Mouse (Mus musculus) heart, embryonic 10.5 days (tissue): ENCODE data around the gene Zfp341. TPM values are rescaled to one million over a fixed set of nuclear protein-coding genes. Genes with fewer than 3 reads are reported as not detected.

Experiments used
- DNase-seq: peaks from one replicate; pipeline ENCODE4 v3.0.0-alpha.2; 2017; ENCODE audit warnings: low spot score
- H3K27ac ChIP-seq: fragments of 300-500 bp; sonication (generic); 2 replicates; pipeline ENCODE4 v1.5.1; 2016; ENCODE audit warnings: mild to moderate bottlenecking
- H3K27me3 ChIP-seq: fragments of 300-500 bp; sonication (generic); 2 replicates; pipeline ENCODE4 v1.6.1; 2016; ENCODE audit warnings: mild to moderate bottlenecking; ENCODE audit not compliant: poor library complexity, insufficient read depth, severe bottlenecking
- H3K36me3 ChIP-seq: fragments of 300-500 bp; sonication (generic); 2 replicates; pipeline ENCODE4 v1.6.1; 2016; ENCODE audit warnings: mild to moderate bottlenecking, moderate library complexity
- H3K4me1 ChIP-seq: fragments of 300-500 bp; sonication (generic); 2 replicates; pipeline ENCODE4 v1.6.1; 2016; ENCODE audit warnings: mild to moderate bottlenecking
- H3K4me3 ChIP-seq: fragments of 300-500 bp; sonication (generic); 2 replicates; pipeline ENCODE4 v1.5.1; 2016; ENCODE audit warnings: mild to moderate bottlenecking, moderate library complexity
- H3K9me3 ChIP-seq: fragments of 300-500 bp; sonication (generic); 2 replicates; pipeline ENCODE4 v1.6.1; 2016; ENCODE audit warnings: mild to moderate bottlenecking, moderate library complexity
- WGBS: fragments of 180-500 bp; shearing (Covaris S2); methylation state at CpG from one replicate; pipeline ENCODE4 v1.1.7; 2016; 5-methylcytosine and 5-hydroxymethylcytosine counted together
- polyA plus RNA-seq: library from polyadenylated mRNA; unstranded; fragments of >200 nt; fragmentation: Nextera tagmentation; extraction: Ambion mirVana; gene quantifications from 2 replicates; pipeline ENCODE4 v1.2.1, GENCODE M21; 2016

Zfp341 gene
- polyA plus RNA-seq, 1 experiment from 2014 or later = 0.95 TPM

GRCm38 (mm10) chr2:154648086-154648485, 35.0 kb downstream of the Zfp341 start:
- no peaks in the 10 kb centered on the region for H3K9me3 ChIP-seq
- no peak overlapping the region for H3K27ac ChIP-seq
- peaks cover 20% of the 10 kb centered on the region for H3K36me3 ChIP-seq
- H3K4me3 ChIP-seq = no peak overlapping the region
- no peaks in the 10 kb centered on the region for H3K27me3 ChIP-seq
- H3K4me1 ChIP-seq = no peaks in the 10 kb centered on the region
- 25% methylated on average over 3 of the region's 3 CpGs for WGBS
- DNase-seq = no peak

GRCm38 (mm10) chr2:154650404-154650803, 37.3 kb downstream of the Zfp341 start:
- H3K4me3 ChIP-seq = no peak overlapping the region
- H3K9me3 ChIP-seq = no peaks in the 10 kb centered on the region
- H3K36me3 ChIP-seq = peaks cover 5% of the 10 kb centered on the region
- H3K27me3 ChIP-seq = no peaks in the 10 kb centered on the region
- H3K4me1 ChIP-seq = no peaks in the 10 kb centered on the region
- no peak for DNase-seq
- 79% methylated on average over 3 of the region's 3 CpGs for WGBS
- no peak overlapping the region for H3K27ac ChIP-seq

GRCm38 (mm10) chr2:154651363-154651762, 38.3 kb downstream of the Zfp341 start, which contains the start of gene Chmp4b:
Gene Chmp4b, plus strand, starts transcription at chr2:154651705.
- Histone ChIP-seq H3K4me3 (no peak within 1 kb of the TSS), H3K36me3 (no peaks in the 10 kb centered on the region), H3K4me1 (0 out of 2 replicates have a peak, but pooled peaks cover 5% of the 10 kb centered on the region), H3K27me3 (no peaks in the 10 kb centered on the region), H3K9me3 (no peaks in the 10 kb centered on the region), H3K27ac (no peak within 1 kb of the TSS)
- 46% methylated on average over 8 of the region's 8 CpGs for WGBS
- no peak for DNase-seq

- Histone ChIP-seq H3K4me1 (peaks cover 27% of the 10 kb centered on the region), H3K27me3 (no peaks in the 10 kb centered on the region)
- 91% methylated on average over 12 of the region's 12 CpGs for WGBS
Observed at GRCm38 (mm10) chr2:154654976-154655375, 41.9 kb downstream of the Zfp341 start.

DNA sequence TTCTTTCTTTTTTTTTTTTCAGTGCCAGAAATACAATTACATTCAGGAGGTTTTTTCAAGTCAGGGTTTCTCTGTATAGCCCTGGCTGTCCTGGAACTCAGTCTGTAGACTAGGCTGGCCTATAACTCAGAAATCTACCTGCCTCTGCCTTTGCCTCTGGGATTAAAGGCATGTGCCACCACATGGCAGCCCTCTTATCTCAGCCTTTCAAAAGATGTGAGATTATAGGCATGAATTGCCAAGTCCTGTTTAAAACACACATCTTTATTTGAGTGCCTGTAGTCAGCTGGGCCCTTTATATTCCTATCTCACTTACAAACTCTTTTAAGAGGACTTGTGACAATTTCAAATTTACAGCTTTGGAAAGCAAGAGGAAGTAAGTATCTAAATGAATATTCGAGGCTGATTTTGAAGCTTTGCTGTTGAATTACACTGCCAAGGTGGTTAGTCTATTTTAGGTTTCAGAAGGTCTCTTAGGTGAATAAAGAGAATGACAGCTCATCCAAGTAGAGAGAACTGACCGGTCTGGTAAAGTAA, 42.8 kb downstream of the Zfp341 start:
- Histone ChIP-seq H3K4me1 (peaks cover 33% of the 10 kb centered on the region), H3K4me3 (peak overlapping the region; percentile 98), H3K36me3 (peaks cover 9% of the 10 kb centered on the region), H3K27me3 (no peaks in the 10 kb centered on the region), H3K9me3 (no peaks in the 10 kb centered on the region), H3K27ac (peak overlapping the region; percentile 95)
- DNase-seq = no peak
- WGBS = 84% methylated on average over 2 of the region's 2 CpGs

More at GRCm38 (mm10) chr2:154654976-154655375, 41.9 kb downstream of the Zfp341 start:
- no peak for DNase-seq
- Histone ChIP-seq H3K36me3 (no peaks in the 10 kb centered on the region), H3K4me3 (no peak overlapping the region), H3K27ac (no peak overlapping the region), H3K9me3 (no peaks in the 10 kb centered on the region)

DNA sequence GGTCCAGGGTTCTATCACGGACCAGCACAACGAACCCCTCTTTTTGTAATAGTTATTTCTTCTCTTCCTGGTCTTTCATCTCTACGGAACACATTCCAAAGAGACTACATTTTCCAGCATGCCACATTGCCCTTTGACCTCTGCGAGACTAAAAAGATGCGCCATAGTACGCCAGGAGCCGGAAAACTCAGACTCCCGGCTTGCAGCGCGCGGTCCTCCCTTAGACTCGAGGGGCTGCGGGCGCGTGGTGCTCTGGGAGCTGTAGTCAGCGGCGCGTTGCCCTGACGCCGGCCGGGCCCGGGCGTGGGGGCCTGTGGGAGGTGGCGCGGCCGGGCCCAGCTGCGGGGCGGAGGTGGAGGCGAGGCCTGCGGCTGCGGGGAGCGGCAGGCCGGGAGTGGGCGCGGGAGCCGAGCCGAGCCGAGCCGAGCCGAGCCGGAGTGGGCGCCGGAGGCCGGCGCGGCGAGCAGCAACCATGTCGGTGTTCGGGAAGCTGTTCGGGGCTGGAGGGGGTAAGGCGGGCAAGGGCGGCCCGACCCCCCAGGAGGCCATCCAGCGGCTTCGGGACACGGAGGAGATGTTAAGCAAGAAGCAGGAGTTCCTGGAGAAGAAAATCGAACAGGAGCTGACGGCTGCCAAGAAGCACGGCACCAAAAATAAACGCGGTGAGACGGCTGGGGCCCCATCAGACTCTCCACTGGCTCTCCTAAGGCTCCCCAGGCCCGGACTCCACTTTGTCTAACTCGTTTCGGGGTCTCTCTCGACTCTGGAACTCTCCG, 43.8 kb downstream of the Zfp341 start:
- no peaks in the 10 kb centered on the region for H3K9me3 ChIP-seq
- H3K27me3 ChIP-seq = no peaks in the 10 kb centered on the region
- H3K36me3 ChIP-seq = peaks cover 18% of the 10 kb centered on the region
- H3K27ac ChIP-seq = peak overlapping the region; percentile 95
- H3K4me3 ChIP-seq = peak overlapping the region; percentile 98
- under 1% methylated on average over 66 of the region's 67 CpGs for WGBS
- DNase-seq = peak; percentile 99
- H3K4me1 ChIP-seq = peaks cover 33% of the 10 kb centered on the region

DNA sequence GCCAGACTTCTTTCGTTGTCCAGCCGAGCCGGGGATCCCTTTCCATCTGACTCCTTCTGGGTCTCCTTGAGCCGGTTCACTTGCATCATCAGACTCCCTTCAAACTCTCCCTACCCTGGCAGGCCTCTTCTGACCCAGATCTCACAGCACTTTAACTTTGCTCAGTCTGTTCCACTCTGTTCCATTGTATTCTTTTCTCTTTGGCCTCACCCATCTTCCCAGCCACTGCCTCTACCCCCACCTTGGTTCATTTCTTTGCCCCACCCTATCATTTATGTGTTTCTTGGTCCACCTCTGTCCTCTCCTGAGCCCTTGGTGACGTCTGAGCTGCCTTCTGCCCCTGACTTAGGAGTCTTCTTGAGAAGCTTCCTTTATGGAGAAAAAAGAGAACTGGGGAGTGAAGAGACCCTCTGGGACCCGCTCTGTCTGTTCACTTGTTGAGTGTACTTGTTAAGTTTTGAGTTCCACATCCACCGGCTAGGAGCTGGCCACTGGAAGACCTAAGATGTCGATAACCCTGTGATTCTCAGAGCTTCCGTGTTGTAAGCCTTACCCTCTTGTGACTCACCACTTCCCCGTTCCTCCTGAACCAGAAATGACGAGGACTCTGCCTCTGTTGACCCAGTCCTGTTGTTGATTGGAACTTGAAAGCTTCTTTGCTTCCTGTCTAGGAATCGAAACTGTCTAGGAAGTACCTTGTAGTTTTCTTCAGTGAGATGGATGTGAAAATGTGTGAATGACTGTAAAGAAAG, 44.6 kb downstream of the Zfp341 start:
- WGBS = 11% methylated on average over 12 of the region's 12 CpGs
- H3K4me1 ChIP-seq = peaks cover 33% of the 10 kb centered on the region
- DNase-seq = no peak
- no peaks in the 10 kb centered on the region for H3K9me3 ChIP-seq
- H3K27ac ChIP-seq = peak overlapping the region; percentile 95
- H3K4me3 ChIP-seq = peak overlapping the region; percentile 98
- H3K36me3 ChIP-seq = peaks cover 22% of the 10 kb centered on the region
- H3K27me3 ChIP-seq = no peaks in the 10 kb centered on the region

DNA sequence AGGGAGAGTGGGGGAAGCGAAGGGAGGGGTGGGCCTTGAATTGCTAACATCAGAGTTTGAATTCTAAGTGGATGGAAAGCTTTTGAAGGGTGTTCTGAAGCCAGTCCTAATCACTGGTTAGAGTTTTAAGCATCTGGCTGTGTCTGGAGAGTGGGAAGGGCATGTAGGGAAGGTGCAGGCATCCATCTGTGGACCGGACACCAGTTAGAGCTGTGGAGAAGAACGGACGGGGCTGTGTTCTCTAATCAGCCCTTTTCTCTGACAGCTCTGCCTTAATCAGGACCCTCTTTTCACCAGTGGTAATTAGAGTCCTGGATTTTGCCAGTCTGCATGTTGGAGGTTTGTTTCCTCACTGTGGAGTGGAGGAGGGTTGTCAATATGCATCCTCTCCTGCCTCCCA, 46.0 kb downstream of the Zfp341 start:
- no peaks in the 10 kb centered on the region for H3K27me3 ChIP-seq
- H3K9me3 ChIP-seq = no peaks in the 10 kb centered on the region
- WGBS = 63% methylated on average over 4 of the region's 4 CpGs
- H3K4me1 ChIP-seq = peaks cover 33% of the 10 kb centered on the region
- H3K4me3 ChIP-seq = peak overlapping the region; percentile 25; the same call in 1 of the 2 replicates
- H3K36me3 ChIP-seq = peaks cover 32% of the 10 kb centered on the region
- DNase-seq = no peak
- H3K27ac ChIP-seq = no peak overlapping the region

DNA sequence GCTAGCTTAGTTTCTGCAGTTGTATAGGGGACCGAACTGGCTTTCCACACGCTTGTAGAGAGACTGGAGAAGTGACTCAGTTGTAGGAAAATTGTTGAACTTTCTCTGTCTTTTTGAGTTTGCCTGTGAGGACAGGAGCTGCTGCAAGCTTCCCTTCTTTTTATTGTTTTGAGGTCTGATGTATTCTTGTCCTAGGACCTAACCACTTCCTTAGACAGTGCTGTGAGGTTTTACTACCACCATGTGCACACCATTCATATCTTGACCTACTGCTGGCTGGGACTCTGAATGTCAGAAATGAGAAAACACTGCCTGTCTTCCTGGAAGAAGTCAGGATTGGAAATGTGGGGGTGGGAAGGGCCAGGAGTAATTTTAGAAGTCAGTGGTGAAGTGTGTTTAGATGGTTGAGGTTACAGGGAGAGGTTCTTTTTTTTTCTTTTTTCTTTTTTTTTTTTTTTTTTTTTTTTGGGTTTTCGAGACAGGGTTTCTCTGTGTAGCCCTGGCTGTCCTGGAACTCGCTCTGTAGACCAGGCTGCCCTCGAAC, 46.5 kb downstream of the Zfp341 start:
- Histone ChIP-seq H3K9me3 (no peaks in the 10 kb centered on the region), H3K36me3 (peaks cover 32% of the 10 kb centered on the region), H3K4me1 (peaks cover 33% of the 10 kb centered on the region), H3K27me3 (no peaks in the 10 kb centered on the region), H3K4me3 (peak overlapping the region; percentile 25; the same call in 1 of the 2 replicates), H3K27ac (no peak overlapping the region)
- 78% methylated on average over 5 of the region's 5 CpGs for WGBS
- DNase-seq = no peak

DNA sequence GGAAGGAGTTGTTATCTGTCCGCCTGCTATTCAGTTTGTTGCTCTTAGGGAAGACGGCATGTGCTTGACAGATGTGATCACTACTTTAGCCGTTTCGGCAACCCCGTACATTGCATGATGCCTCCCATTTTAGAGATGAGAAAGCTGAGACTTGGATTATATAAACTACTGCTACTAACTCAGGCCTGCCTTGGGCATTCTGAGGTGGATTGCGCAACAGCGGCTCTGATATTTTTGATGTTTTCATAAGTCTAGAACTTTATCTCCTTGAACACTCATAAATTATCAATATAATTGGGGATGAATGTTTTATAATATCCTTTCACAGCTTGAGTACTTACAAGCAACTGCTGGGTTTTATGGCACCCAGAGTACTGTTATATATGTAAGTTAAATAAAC, 55.6 kb downstream of the Zfp341 start:
- no peak overlapping the region for H3K27ac ChIP-seq
- H3K9me3 ChIP-seq = no peaks in the 10 kb centered on the region
- peaks cover 30% of the 10 kb centered on the region for H3K36me3 ChIP-seq
- DNase-seq = no peak
- WGBS = 57% methylated on average over 7 of the region's 7 CpGs
- peaks cover 26% of the 10 kb centered on the region for H3K4me1 ChIP-seq
- H3K4me3 ChIP-seq = no peak overlapping the region
- H3K27me3 ChIP-seq = no peaks in the 10 kb centered on the region

DNA sequence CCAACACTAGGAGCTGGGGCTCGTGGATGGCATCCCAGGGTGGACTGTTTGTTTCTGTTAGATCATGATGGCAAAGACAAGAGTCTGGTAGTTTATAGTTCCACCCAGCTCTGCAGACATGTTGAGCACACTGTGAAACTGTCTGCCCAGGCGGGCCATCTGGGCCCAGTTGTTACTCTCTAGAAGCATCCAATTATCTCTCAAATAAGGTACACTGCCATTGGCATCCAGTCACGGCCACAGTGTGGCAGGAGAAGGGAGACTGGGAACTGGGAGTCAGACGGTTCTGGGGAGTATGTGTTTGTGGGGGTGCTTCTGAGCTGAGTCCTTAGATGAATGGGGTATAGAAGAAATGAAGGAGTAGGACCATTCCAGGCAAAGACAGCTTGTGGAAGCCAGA, 57.0 kb downstream of the Zfp341 start:
- Histone ChIP-seq H3K27ac (no peak overlapping the region), H3K4me1 (peaks cover 31% of the 10 kb centered on the region), H3K36me3 (peaks cover 31% of the 10 kb centered on the region), H3K27me3 (no peaks in the 10 kb centered on the region), H3K9me3 (no peaks in the 10 kb centered on the region), H3K4me3 (no peak overlapping the region)
- WGBS = 82% methylated on average over 4 of the region's 4 CpGs
- no peak for DNase-seq

- H3K27ac ChIP-seq = no peak overlapping the region
- DNase-seq = no peak
- H3K27me3 ChIP-seq = no peaks in the 10 kb centered on the region
- no peak overlapping the region for H3K4me3 ChIP-seq
- 80% methylated on average over 4 of the region's 4 CpGs for WGBS
- peaks cover 31% of the 10 kb centered on the region for H3K4me1 ChIP-seq
- no peaks in the 10 kb centered on the region for H3K9me3 ChIP-seq
- peaks cover 29% of the 10 kb centered on the region for H3K36me3 ChIP-seq
Observed at GRCm38 (mm10) chr2:154670741-154671140, 57.6 kb downstream of the Zfp341 start.

- 70% methylated on average over 4 of the region's 4 CpGs for WGBS
- Histone ChIP-seq H3K4me1 (peaks cover 40% of the 10 kb centered on the region), H3K27ac (no peak overlapping the region)
Observed at GRCm38 (mm10) chr2:154674008-154674407, 60.9 kb downstream of the Zfp341 start.

More at GRCm38 (mm10) chr2:154674008-154674407, 60.9 kb downstream of the Zfp341 start:
- no peak for DNase-seq
- Histone ChIP-seq H3K9me3 (no peaks in the 10 kb centered on the region), H3K4me3 (no peak overlapping the region), H3K36me3 (peaks cover 28% of the 10 kb centered on the region), H3K27me3 (no peaks in the 10 kb centered on the region)
